Mouse (Mus musculus) intestine, embryonic 14.5 days (tissue): ENCODE measurements around the gene Taldo1. TPM values are rescaled to one million over a fixed set of nuclear protein-coding genes. Genes with fewer than 3 reads are reported as not detected.

ENCODE experiments used
- ATAC-seq: fragments of 200-750 bp; cut with Nextera tagmentation; replicated peaks from 2 replicates; pipeline ENCODE4 v1.8.0; 2017; ENCODE audit warnings: low read depth, moderate number of reproducible peaks, moderate TSS enrichment, moderate library complexity; ENCODE audit not compliant: low FRiP score, low TSS enrichment
- DNase-seq: peaks from one replicate; pipeline ENCODE4 v3.0.0-alpha.2; 2018; ENCODE audit warnings: low spot score
- H3K27ac ChIP-seq: fragments of 300-500 bp; sonication (generic); 2 replicates; pipeline ENCODE4 v1.5.1; 2014; ENCODE audit warnings: low read depth, mild to moderate bottlenecking, control low read depth
- H3K27me3 ChIP-seq: fragments of 300-500 bp; sonication (generic); replicated peaks from 2 replicates; pipeline ENCODE4 v1.6.1; 2014; ENCODE audit warnings: low read length, control low read depth; ENCODE audit not compliant: control insufficient read depth, insufficient read depth
- H3K36me3 ChIP-seq: fragments of 300-500 bp; sonication (generic); 2 replicates; pipeline ENCODE4 v1.6.1; 2014; ENCODE audit warnings: low read length, control low read depth; ENCODE audit not compliant: control insufficient read depth, insufficient read depth
- H3K4me1 ChIP-seq: fragments of 300-500 bp; sonication (generic); replicated peaks from 2 replicates; pipeline ENCODE4 v1.6.1; 2014; ENCODE audit warnings: low read length, control low read depth, mixed read lengths; ENCODE audit not compliant: control insufficient read depth, insufficient read depth
- H3K4me2 ChIP-seq: fragments of 300-500 bp; sonication (generic); 2 replicates; pipeline ENCODE4 v1.6.1; 2014; ENCODE audit warnings: low read length
- H3K4me3 ChIP-seq: fragments of 300-500 bp; sonication (generic); 2 replicates; pipeline ENCODE4 v1.5.1; 2014; ENCODE audit warnings: low read depth, low read length, control low read depth, mixed read lengths
- H3K9ac ChIP-seq: fragments of 300-500 bp; sonication (generic); 2 replicates; pipeline ENCODE4 v1.6.1; 2014; ENCODE audit warnings: mild to moderate bottlenecking, low read length
- H3K9me3 ChIP-seq: fragments of 300-500 bp; sonication (generic); 2 replicates; pipeline ENCODE4 v1.6.1; 2016; ENCODE audit warnings: low read length, control low read depth; ENCODE audit not compliant: control insufficient read depth
- WGBS: fragments of 180-500 bp; shearing (Covaris S2); extraction: QIAGEN DNeasy Blood & Tissue Kit; methylation state at CpG from one replicate; pipeline ENCODE4 v1.1.7; 2014; 5-methylcytosine and 5-hydroxymethylcytosine counted together
- polyA plus RNA-seq: library from polyadenylated mRNA; unstranded; fragments of >200 nt; fragmentation: Nextera tagmentation; extraction: Ambion mirVana; gene quantifications from 2 replicates; pipeline ENCODE4 v1.2.1, GENCODE M21; 2014

The Taldo1 gene
- polyA plus RNA-seq, 1 experiment from 2014 or later = 344 TPM

DNA sequence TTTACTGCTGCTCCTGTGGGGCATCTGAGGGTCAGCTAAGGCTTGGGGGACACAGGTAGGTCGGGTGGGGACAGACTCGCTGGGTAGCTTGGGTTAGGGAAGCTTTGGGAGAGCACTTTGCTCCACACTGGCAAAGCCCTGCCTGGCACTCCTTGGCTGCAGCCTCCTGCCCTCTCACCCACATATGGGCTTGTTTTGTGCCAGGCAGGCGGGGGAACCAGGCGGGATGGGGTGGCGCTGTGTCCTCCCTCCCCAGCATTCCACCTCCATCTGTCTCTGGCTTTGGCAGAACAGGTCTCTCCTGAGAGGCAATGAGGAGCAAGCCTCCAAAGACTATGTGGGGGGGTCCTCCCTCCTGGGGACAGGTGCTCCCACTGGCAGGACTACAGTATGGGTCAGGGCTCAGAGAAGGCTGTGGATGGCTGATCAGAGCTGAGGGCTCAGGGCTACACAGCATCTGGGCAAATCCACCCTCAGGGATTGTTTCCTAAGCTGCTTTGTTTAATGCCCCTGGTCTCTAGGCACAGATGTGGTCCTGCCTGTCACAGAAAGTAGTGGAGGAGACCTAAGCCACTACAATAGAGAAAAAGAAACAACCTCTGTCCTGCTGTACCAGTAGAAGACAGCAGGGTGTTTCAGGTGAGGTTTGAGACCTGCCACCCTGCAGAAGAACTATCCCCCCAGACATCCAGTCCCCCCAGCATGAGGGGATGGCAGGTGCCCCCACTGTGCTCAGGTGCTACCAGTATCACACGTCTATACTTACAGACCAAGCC is 40.9 kb downstream of the Taldo1 start:
- Histone ChIP-seq H3K4me1 (peaks cover 30% of the 10 kb centered on the region), H3K4me2 (no peak overlapping the region), H3K9ac (0 out of 2 replicates have a peak overlapping the region, but pooled peaks have one; percentile 10), H3K27me3 (no peaks in the 10 kb centered on the region), H3K27ac (no peak overlapping the region), H3K4me3 (no peak overlapping the region), H3K36me3 (peaks cover 38% of the 10 kb centered on the region), H3K9me3 (no peaks in the 10 kb centered on the region)
- no peak for ATAC-seq
- DNase-seq = no peak
- 87% methylated on average over 6 of the region's 6 CpGs for WGBS

DNA sequence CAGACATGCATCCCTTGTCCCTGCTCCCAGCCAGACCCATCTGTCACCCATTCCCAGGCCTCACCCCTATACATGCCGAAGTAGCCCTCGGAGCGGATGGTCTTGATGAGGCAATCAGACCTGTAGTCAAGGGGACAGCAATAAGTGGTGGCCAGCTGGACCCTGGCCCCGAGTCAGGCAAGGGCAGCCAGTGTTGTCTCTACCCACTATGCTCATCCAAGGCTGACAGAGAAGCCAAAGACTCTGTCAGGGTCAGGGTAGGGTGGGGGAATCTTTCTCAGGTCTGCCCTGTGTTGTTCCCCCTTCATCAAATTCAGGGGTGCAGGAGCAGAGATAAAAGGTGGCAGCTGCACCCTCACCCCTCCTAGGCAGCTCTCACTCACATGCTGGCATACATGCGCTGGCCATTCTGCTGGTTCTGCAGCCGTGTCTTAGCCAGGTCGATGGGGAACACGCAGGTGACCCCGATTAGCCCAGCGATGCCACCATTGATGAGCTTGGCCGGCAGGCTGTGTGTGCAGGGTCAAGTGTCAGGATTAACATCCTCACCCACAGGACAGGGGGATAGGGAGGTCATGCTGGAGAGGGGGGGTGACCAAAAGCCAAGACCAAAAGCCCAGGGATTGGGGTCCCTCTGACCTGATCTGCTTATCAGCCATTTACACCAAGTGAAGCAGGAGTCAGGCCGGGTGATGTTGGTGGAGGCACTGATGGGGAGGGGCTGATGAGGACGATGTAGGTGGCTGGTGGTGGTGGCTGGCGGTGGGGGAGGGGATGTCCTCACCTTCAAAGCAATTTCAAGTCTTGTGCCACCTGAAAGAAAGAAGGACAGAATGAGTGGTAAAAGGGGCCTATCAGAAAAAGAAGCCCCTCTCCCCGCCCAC is 41.8 kb downstream of the Taldo1 start:
- peaks cover 30% of the 10 kb centered on the region for H3K4me1 ChIP-seq
- ATAC-seq = no peak
- WGBS = 73% methylated on average over 15 of the region's 15 CpGs

DNA sequence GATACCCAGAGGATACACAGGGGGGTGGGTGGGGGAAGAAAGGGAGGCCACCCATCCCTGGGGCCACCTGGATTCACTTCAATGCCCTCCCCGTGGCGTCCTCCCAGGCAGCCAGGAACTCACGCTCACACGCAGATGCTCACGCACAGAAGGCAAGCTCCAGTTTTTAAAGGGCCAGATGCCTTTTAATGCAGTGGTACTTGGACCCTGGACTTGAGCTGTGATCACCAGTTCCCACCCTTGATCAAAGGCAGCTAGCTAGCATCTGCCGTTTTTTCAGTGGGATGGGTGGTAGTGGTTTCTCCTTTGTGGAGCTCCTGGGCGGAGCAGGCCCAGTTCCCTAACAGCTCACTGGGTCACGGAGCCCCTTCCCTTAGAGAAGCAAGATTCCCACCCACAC is 42.5 kb downstream of the Taldo1 start:
- ATAC-seq (no peak), DNase-seq (peak; percentile 65)
- H3K4me2 ChIP-seq = peak overlapping the region; percentile 88
- H3K27me3 ChIP-seq = no peaks in the 10 kb centered on the region
- no peaks in the 10 kb centered on the region for H3K9me3 ChIP-seq
- peak overlapping the region; percentile 46 for H3K4me3 ChIP-seq
- peaks cover 54% of the 10 kb centered on the region for H3K36me3 ChIP-seq
- peaks cover 28% of the 10 kb centered on the region for H3K4me1 ChIP-seq
- H3K27ac ChIP-seq = peak overlapping the region; percentile 23; the same call in 1 of the 2 replicates
- WGBS = 23% methylated on average over 8 of the region's 8 CpGs
- H3K9ac ChIP-seq = peak overlapping the region; percentile 45

More for the DNA sequence above, 41.8 kb downstream of the Taldo1 start:
- Histone ChIP-seq H3K9ac (peak overlapping the region; percentile 45), H3K36me3 (peaks cover 47% of the 10 kb centered on the region), H3K27ac (no peak overlapping the region), H3K4me2 (peak overlapping the region; percentile 88), H3K27me3 (no peaks in the 10 kb centered on the region), H3K9me3 (no peaks in the 10 kb centered on the region), H3K4me3 (peak overlapping the region; percentile 46)
- no peak for DNase-seq

DNA sequence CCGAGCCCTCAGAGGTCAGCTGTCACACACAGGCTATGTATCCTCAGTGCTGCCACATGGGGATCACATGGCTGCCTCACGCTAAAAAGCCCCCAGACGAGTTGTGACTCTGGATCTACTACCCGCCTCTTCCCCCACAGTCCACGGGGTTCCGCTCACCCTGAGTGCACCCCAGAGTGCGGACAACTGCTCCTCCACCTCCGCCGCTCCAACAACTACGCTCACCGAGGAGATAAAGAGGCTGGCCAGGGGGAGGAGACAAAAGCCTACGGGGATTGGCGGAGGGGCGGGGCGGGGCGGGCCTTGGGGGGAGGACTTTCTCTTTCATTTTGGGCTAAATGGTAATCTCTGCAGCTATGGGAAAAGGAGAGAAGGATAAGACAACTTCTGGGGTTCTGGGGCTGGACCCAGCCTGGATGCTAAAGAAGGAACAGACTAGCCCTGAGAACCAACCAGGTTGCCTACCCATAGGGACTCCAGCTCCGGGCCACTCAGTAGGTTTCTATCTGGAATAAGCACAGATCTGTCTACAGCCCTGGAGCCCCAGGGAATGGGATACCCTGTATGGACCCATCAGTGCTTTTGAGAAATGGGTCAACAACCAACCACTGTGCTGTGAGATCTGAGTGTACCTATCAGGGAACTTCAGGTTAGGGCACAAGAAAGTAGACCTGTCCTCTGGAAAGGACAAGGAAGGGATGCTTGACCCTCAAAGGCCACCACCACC is 43.3 kb downstream of the Taldo1 start:
- Histone ChIP-seq H3K9ac (peak overlapping the region; percentile 45; the same call in 1 of the 2 replicates), H3K4me1 (peaks cover 28% of the 10 kb centered on the region)
- 6% methylated on average over 17 of the region's 17 CpGs for WGBS

DNA sequence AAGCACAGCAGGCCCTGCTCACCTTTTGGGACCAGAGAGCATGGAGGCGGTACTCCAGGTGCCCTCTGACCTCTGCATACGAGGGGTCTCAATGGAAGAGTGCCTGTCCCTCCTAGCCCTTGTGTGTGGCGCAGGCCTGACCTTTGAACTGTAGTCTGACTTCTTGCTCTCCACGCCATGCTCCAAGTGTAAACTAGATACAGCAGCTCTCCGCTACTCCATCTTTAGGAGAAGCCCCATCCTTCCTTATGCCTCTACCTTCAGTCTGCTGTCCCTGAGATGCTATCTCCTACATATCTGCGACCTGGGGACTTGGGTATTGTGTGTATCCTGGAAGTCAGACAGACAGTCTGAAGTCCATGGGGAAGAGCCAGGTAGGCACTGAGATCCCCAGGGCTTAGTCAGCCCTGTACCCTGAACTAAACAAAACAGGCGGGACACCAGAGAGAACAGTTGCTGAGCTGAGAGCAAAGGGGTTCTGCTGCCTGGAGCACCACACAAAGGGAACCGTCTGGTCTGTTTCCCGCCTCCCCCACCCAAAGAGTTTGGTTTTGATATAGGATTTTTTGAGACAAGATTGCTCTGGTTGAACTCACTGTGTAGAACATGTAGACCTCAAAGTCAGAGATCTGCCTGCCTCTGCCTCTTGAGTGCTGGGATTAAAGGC is 44.0 kb downstream of the Taldo1 start:
- DNase-seq = no peak
- peaks cover 32% of the 10 kb centered on the region for H3K4me1 ChIP-seq
- no peaks in the 10 kb centered on the region for H3K9me3 ChIP-seq
- no peak for ATAC-seq
- 82% methylated on average over 9 of the region's 9 CpGs for WGBS
- H3K36me3 ChIP-seq = peaks cover 58% of the 10 kb centered on the region
- H3K27ac ChIP-seq = no peak overlapping the region
- peak overlapping the region; percentile 88 for H3K4me2 ChIP-seq
- H3K4me3 ChIP-seq = no peak overlapping the region
- H3K9ac ChIP-seq = no peak overlapping the region
- no peaks in the 10 kb centered on the region for H3K27me3 ChIP-seq

More for the DNA sequence above, 43.3 kb downstream of the Taldo1 start:
- H3K36me3 ChIP-seq = peaks cover 60% of the 10 kb centered on the region
- peak overlapping the region; percentile 46 for H3K4me3 ChIP-seq
- ATAC-seq = 0 out of 2 replicates have a peak, but pooled peaks have one; percentile 22
- no peaks in the 10 kb centered on the region for H3K9me3 ChIP-seq
- peak; percentile 82 for DNase-seq
- H3K27me3 ChIP-seq = no peaks in the 10 kb centered on the region
- H3K27ac ChIP-seq = peak overlapping the region; percentile 23; the same call in 1 of the 2 replicates
- peak overlapping the region; percentile 88 for H3K4me2 ChIP-seq

DNA sequence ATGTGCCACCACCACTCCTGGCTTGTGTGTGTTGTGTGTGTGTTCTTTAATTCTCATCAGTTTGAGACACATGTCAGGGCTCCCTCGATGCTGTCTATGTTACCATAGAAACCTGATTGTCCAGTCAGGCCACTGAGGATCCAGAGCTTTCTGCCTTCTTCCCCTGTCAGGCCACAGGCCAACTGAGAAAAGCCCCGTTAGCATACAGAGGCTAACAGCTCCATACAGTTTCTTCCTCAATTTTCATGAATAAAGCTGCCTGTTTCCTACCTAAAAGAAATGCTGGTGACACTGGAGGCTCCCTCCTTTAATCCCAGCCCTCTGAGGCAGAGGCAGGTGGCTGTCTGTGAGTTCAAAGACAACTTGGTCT is 44.5 kb downstream of the Taldo1 start:
- peak overlapping the region; percentile 63 for H3K4me3 ChIP-seq
- peaks cover 32% of the 10 kb centered on the region for H3K4me1 ChIP-seq
- no peak for DNase-seq
- H3K36me3 ChIP-seq = peaks cover 58% of the 10 kb centered on the region
- peak overlapping the region; percentile 66 for H3K9ac ChIP-seq
- 49% methylated on average over 2 of the region's 2 CpGs for WGBS
- H3K4me2 ChIP-seq = peak overlapping the region; percentile 88
- no peaks in the 10 kb centered on the region for H3K27me3 ChIP-seq
- no peak for ATAC-seq
- no peak overlapping the region for H3K27ac ChIP-seq
- no peaks in the 10 kb centered on the region for H3K9me3 ChIP-seq

DNA sequence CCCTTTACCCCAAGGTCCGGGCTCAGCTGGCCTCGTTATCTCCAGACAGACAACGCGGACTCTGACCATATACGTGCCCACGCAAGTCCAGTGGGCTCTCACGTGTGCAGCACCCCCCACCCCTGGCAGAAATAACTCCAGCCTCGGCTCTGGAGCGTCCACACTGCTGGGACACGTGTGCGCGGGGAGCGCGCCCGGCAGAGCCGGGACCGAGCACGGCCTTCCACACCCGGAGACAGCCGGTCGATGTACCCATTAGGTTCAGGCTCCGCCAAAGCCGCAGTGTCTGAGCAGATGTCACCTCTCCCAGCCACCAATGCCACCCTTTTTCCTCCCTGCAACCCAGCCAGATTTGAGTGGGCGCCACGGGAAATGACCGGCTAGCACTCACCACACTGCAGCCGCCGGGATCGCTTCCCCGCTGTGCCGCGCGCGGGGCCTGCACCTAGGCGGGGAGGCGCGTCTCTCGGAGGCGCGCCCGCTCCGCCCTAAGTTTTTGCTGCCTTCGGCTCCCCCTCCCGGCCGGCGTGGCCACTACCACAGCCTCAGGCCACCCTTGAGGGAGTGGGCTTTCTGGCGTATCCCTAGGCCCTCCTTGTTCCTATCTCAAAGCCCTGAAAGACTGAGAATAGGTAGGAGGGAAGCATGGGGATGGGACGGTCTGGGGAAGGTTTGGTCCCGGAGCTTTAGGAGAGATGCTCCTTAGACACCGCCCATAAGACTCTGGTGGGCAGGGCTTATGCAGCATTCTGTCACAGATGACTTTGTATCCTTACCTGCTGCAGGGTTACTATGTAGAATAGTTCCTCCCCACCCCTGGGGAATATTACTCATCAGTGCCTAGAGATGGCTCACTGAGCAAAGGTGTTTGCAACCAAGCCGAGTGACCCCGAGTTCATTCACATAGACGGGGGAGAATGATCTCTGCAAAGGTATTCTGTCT is 45.5 kb downstream of the Taldo1 start, which contains the start of gene Slc25a22:
Gene Slc25a22 (minus strand): TSS at position 715 of the 943 bp plus-strand sequence.
- H3K27ac ChIP-seq = peak within 1 kb of the TSS; percentile 51; the same call in 1 of the 2 replicates

More for the DNA sequence above, 45.5 kb downstream of the Taldo1 start, which contains the start of gene Slc25a22:
- peak within 1 kb of the TSS; percentile 66 for H3K9ac ChIP-seq
- peak within 1 kb of the TSS; percentile 63 for H3K4me3 ChIP-seq
- WGBS = 5% methylated on average over 53 of the region's 53 CpGs
- peak within 1 kb of the TSS; percentile 88 for H3K4me2 ChIP-seq
- peaks cover 33% of the 10 kb centered on the region for H3K4me1 ChIP-seq
- peaks cover 51% of the 10 kb centered on the region for H3K36me3 ChIP-seq
- peak; percentile 92 for DNase-seq
- no peaks in the 10 kb centered on the region for H3K27me3 ChIP-seq
- H3K9me3 ChIP-seq = no peaks in the 10 kb centered on the region
- ATAC-seq = peak; percentile 76
